Mouse (Mus musculus): ENCODE measurements at regions not wholly inside any gene's neighbourhood (a gene's known extent, or its start where the extent isn't known, plus 50 kb on each side); places are given as distances from the start of the nearest gene placed in this dataset.
"Not testable (repeated sequence)": the region's sequence is repeated elsewhere in the genome, so short reads cannot be mapped to it uniquely, and the experiment has no call there.

DNA sequence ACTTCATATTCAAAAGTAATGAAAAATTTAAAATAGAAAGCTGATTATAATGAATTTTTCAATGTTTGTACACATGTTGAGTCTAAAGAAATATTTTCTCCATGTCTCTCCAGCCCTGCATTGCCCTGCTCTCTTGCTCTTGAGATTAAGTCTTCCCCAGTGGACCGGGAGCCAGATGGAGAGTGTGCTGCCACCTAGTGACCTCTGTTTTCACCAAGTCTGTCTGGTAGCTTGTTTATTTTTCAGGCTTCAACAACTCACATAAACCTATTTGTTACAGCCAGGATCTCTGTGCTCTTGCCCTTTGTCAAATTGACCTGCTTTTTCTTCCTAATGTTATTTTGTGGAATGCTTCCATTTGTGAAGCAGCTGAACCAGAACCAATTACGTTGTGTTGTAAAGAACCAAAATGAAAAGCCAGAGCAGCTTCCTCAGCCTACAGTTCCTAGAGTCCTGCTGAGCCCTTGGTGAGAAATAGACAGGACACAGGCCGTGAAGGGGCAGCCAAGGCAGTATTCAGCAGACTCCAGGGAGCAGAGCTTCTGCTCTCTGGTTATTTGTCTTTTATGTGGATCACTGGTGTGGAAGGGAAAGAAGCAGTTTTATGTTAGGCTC, 655.5 kb downstream of the Kcna4 start:
- WGBS = 2% methylated on average over 3 of the region's 3 CpGs
- H3K4me1 ChIP-seq (ENCODE audit: control insufficient read depth, insufficient read depth, low read length) = no peaks in the 10 kb centered on the region
- H3K27me3 ChIP-seq (replicated peaks; ENCODE audit: control insufficient read depth, insufficient read depth, low read length) = no peaks in the 10 kb centered on the region
- H3K36me3 ChIP-seq (ENCODE audit: control insufficient read depth, insufficient read depth, low read length) = no peaks in the 10 kb centered on the region
- no peak overlapping the region for H3K9ac ChIP-seq (ENCODE audit: low read length)
- no peak overlapping the region for H3K4me3 ChIP-seq (ENCODE audit: low read depth, low read length)
- H3K9me3 ChIP-seq (replicated peaks; ENCODE audit: control insufficient read depth, low read length) = no peaks in the 10 kb centered on the region
- no peak overlapping the region for H3K4me2 ChIP-seq (ENCODE audit: low read length)
- no peak overlapping the region for H3K27ac ChIP-seq (ENCODE audit: low read depth, low read length)
- ATAC-seq (peak; percentile 72; the same call in 1 of the 2 replicates), DNase-seq (ENCODE audit: low spot score) (peak; percentile 67)

- not testable (repeated sequence) for H3K36me3 ChIP-seq (ENCODE audit: control insufficient read depth, insufficient read depth, low read length); H3K27ac ChIP-seq (ENCODE audit: low read depth, low read length); DNase-seq (ENCODE audit: low spot score); H3K4me3 ChIP-seq (ENCODE audit: low read depth, low read length); H3K9me3 ChIP-seq (replicated peaks; ENCODE audit: control insufficient read depth, low read length); ATAC-seq; H3K4me2 ChIP-seq (ENCODE audit: low read length); H3K4me1 ChIP-seq (ENCODE audit: control insufficient read depth, insufficient read depth, low read length); H3K27me3 ChIP-seq (replicated peaks; ENCODE audit: control insufficient read depth, insufficient read depth, low read length); H3K9ac ChIP-seq (ENCODE audit: low read length)
- WGBS = 85% methylated on average over 8 of the region's 9 CpGs
Observed at GRCm38 (mm10) chr2:107955608-107956127, 665.2 kb downstream of the Kcna4 start.

DNA sequence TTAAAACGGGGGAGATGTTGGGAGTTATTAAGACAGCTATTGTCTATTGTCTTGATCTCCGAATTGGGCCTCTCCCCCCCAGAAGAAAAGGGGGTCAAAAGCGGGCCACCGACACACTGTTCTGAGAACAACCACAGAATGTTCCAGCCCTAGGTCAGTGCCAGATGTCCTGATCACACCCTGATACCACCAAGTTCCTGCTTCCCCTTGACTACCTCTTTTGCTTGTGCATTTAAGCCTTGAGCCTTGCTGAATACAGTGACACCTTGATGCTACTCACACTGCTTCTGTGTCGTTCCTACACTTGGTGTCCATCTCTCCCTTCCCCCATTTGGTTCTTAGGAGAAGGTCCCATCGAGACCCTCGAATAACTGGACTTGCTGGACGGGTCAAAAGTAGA, 673.5 kb downstream of the Kcna4 start:
- not testable (repeated sequence) for H3K4me1 ChIP-seq (ENCODE audit: control insufficient read depth, insufficient read depth, low read length); H3K27me3 ChIP-seq (replicated peaks; ENCODE audit: control insufficient read depth, insufficient read depth, low read length); H3K4me3 ChIP-seq (ENCODE audit: low read depth, low read length); H3K9ac ChIP-seq (ENCODE audit: low read length); H3K4me2 ChIP-seq (ENCODE audit: low read length); DNase-seq (ENCODE audit: low spot score); ATAC-seq; H3K9me3 ChIP-seq (replicated peaks; ENCODE audit: control insufficient read depth, low read length); H3K36me3 ChIP-seq (ENCODE audit: control insufficient read depth, insufficient read depth, low read length); H3K27ac ChIP-seq (ENCODE audit: low read depth, low read length)
- WGBS = 91% methylated on average over 8 of the region's 8 CpGs

- 82% methylated on average over 2 of the region's 2 CpGs for WGBS
- H3K4me3 ChIP-seq (ENCODE audit: low read depth, low read length) = no peak overlapping the region
- H3K27me3 ChIP-seq (replicated peaks; ENCODE audit: control insufficient read depth, insufficient read depth, low read length) = no peaks in the 10 kb centered on the region
- no peaks in the 10 kb centered on the region for H3K9me3 ChIP-seq (replicated peaks; ENCODE audit: control insufficient read depth, low read length)
- no peak overlapping the region for H3K9ac ChIP-seq (ENCODE audit: low read length)
- no peak overlapping the region for H3K4me2 ChIP-seq (ENCODE audit: low read length)
- DNase-seq (ENCODE audit: low spot score) (no peak), ATAC-seq (no peak; the same call in 1 of the 2 replicates)
- no peak overlapping the region for H3K27ac ChIP-seq (ENCODE audit: low read depth, low read length)
- H3K36me3 ChIP-seq (ENCODE audit: control insufficient read depth, insufficient read depth, low read length) = no peaks in the 10 kb centered on the region
- peaks cover 9% of the 10 kb centered on the region; the same call in 1 of the 2 replicates for H3K4me1 ChIP-seq (ENCODE audit: control insufficient read depth, insufficient read depth, low read length)
Observed at GRCm38 (mm10) chr2:107964841-107965240, 674.4 kb downstream of the Kcna4 start.

GRCm38 (mm10) chr2:107965336-107966306, 675.2 kb downstream of the Kcna4 start:
- H3K4me3 ChIP-seq (ENCODE audit: low read depth, low read length) = no peak overlapping the region
- DNase-seq (ENCODE audit: low spot score) (peak; percentile 81), ATAC-seq (peak; percentile 85)
- H3K27ac ChIP-seq (ENCODE audit: low read depth, low read length) = peak overlapping the region; percentile 15; the same call in 1 of the 2 replicates
- no peaks in the 10 kb centered on the region for H3K9me3 ChIP-seq (replicated peaks; ENCODE audit: control insufficient read depth, low read length)
- H3K36me3 ChIP-seq (ENCODE audit: control insufficient read depth, insufficient read depth, low read length) = no peaks in the 10 kb centered on the region
- no peak overlapping the region for H3K4me2 ChIP-seq (ENCODE audit: low read length)
- 10% methylated on average over 7 of the region's 7 CpGs for WGBS
- H3K4me1 ChIP-seq (ENCODE audit: control insufficient read depth, insufficient read depth, low read length) = peaks cover 9% of the 10 kb centered on the region; the same call in 1 of the 2 replicates
- no peak overlapping the region for H3K9ac ChIP-seq (ENCODE audit: low read length)
- no peaks in the 10 kb centered on the region for H3K27me3 ChIP-seq (replicated peaks; ENCODE audit: control insufficient read depth, insufficient read depth, low read length)

- Histone ChIP-seq H3K9ac (ENCODE audit: low read length) (no peak overlapping the region), H3K4me3 (ENCODE audit: low read depth, low read length) (no peak overlapping the region), H3K4me2 (ENCODE audit: low read length) (no peak overlapping the region), H3K9me3 (replicated peaks; ENCODE audit: control insufficient read depth, low read length) (no peaks in the 10 kb centered on the region), H3K27me3 (replicated peaks; ENCODE audit: control insufficient read depth, insufficient read depth, low read length) (no peaks in the 10 kb centered on the region), H3K27ac (ENCODE audit: low read depth, low read length) (no peak overlapping the region), H3K36me3 (ENCODE audit: control insufficient read depth, insufficient read depth, low read length) (no peaks in the 10 kb centered on the region), H3K4me1 (ENCODE audit: control insufficient read depth, insufficient read depth, low read length) (peaks cover 9% of the 10 kb centered on the region; the same call in 1 of the 2 replicates)
- DNase-seq (ENCODE audit: low spot score) = peak; percentile 64
- no peak for ATAC-seq
- WGBS = 42% methylated on average over 2 of the region's 2 CpGs
Observed at GRCm38 (mm10) chr2:107968526-107968925, 678.1 kb downstream of the Kcna4 start.

DNA sequence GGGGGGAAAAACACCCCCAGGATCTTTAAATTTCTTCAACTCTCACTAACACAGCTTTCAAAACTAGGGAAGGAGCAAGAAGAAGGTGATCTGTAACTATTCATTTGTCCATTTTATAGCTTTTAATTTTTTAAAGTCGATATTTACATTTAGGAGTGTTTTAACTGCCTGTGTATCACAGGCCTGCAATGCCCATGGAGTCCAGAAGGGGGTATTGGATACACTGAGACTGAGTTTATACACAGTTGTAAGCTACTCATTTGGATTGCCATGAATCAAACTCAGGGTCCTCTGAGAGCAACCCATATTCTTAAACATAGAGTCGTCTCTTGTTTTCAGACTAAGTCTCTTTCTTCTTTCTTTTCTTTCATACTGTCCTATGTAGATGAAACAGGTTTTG, 679.1 kb downstream of the Kcna4 start:
- no peak for ATAC-seq
- H3K36me3 ChIP-seq (ENCODE audit: control insufficient read depth, insufficient read depth, low read length) = no peaks in the 10 kb centered on the region
- no peak overlapping the region for H3K9ac ChIP-seq (ENCODE audit: low read length)
- H3K4me3 ChIP-seq (ENCODE audit: low read depth, low read length) = no peak overlapping the region
- H3K4me1 ChIP-seq (ENCODE audit: control insufficient read depth, insufficient read depth, low read length) = peaks cover 9% of the 10 kb centered on the region; the same call in 1 of the 2 replicates
- H3K27me3 ChIP-seq (replicated peaks; ENCODE audit: control insufficient read depth, insufficient read depth, low read length) = no peaks in the 10 kb centered on the region
- no peak overlapping the region for H3K27ac ChIP-seq (ENCODE audit: low read depth, low read length)
- H3K9me3 ChIP-seq (replicated peaks; ENCODE audit: control insufficient read depth, low read length) = no peaks in the 10 kb centered on the region
- H3K4me2 ChIP-seq (ENCODE audit: low read length) = no peak overlapping the region
- WGBS = 89% methylated on average over 2 of the region's 2 CpGs
- DNase-seq (ENCODE audit: low spot score) = no peak

DNA sequence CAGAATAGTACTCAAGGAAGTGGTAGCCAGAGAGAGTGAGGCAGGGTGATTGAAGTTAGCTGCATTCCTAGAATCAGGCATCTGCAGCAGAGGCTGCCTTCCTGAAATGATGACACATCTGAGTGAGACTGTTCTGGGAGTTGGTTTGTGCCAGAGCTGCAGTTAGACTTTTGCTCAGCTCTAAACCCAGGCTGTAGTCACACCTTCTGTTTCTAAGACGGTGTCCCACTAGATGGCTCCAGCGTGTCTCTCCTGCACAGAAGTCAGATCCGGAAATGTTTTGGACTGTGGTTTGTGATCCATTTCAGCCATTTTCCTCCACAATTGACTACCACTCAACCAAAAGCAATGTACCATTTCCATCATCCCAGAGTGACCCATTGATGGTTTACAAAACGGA, 683.1 kb downstream of the Kcna4 start:
- Histone ChIP-seq H3K4me1 (ENCODE audit: control insufficient read depth, insufficient read depth, low read length) (no peaks in the 10 kb centered on the region), H3K27ac (ENCODE audit: low read depth, low read length) (no peak overlapping the region), H3K9ac (ENCODE audit: low read length) (no peak overlapping the region), H3K4me3 (ENCODE audit: low read depth, low read length) (no peak overlapping the region), H3K36me3 (ENCODE audit: control insufficient read depth, insufficient read depth, low read length) (no peaks in the 10 kb centered on the region), H3K4me2 (ENCODE audit: low read length) (no peak overlapping the region), H3K27me3 (replicated peaks; ENCODE audit: control insufficient read depth, insufficient read depth, low read length) (no peaks in the 10 kb centered on the region), H3K9me3 (replicated peaks; ENCODE audit: control insufficient read depth, low read length) (no peaks in the 10 kb centered on the region)
- peak; percentile 7 for DNase-seq (ENCODE audit: low spot score)
- ATAC-seq = no peak
- WGBS = 68% methylated on average over 4 of the region's 4 CpGs

Measured in forebrain, embryonic 14.5 days (tissue).